Mouse (Mus musculus) heart, adult 11 months (tissue): Measurements from ENCODE around the gene Nucks1.
"Not testable (repeated sequence)": the region's sequence is repeated elsewhere in the genome, so short reads cannot be mapped to it uniquely, and the experiment has no call there.

Source experiments
- DNase-seq: peaks from one replicate; pipeline ENCODE4 v3.0.0; 2022

Gene Nucks1

DNA sequence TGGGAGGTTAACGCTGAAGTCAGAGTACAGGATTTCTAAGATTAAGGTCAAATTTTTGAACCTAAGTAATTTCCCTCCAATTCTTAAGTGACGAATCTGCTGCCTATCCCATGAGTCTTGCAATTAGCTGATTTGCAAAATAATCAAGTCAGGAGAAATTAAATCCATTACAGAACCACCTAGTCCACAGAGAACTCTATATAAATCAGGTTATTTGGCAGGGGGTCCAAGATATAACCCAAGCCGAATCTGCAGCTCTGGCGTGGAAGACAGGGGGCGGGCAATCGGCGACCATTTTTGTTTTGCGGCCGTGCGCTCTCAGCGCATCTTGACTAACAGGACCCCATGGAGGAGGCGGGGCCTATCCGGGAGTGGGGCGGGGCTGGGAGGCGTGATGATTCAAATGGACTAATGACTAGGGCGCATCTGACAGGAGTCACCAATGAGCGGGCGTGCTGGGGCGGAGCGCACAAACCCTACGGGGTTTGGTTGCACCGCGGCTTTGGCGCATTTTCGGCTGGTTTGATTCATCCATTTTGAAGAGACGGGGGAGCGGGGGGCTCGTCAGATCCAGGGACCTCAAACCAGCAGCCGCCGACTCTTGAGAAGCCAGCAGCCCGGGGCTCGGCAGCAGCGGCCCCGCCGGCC is at the start of gene Nucks1:
Gene Nucks1 (plus strand): TSS at position 534 of the 648 bp plus-strand sequence.
- peak; percentile 100 for DNase-seq

DNA sequence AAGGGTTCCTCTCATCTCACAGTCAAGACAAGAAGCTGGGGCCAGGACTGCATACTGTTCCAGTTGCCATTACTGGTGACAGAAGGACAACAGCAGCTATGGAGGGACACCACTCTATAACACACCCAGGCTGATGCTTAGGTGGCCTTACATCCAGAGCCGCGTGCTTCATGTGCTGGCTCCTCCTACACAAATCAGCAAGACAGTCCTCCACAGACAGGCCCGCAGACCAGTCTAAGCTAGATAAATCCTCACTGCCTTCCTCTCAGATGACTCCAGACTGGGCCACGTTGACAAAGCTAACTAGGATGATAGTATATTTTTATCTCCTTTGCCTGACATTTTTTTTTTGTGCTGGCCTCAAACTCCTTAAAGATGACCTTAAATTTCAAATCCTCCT is 48.5 kb upstream of the Nucks1 start:
- DNase-seq: no peak

DNA sequence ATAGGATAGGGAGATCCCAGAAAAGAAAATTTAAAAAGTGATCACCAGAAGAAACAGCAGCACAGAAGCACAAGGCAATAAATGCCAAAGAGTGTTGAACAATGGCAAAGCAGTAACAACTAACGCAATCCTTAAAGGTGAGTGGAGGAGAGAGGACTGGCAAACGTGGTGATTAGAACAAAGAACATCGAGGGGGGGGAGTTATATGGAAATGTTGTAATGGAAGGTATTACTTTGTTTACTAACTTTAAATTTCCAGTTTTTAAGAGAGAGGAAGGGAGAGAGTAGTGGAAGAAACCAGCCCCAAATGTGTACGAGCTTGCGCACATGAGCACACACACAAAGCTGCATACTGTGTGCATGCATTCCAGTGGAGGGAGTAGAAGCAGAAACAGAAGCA is 44.7 kb upstream of the Nucks1 start:
- DNase-seq: peak; percentile 80

DNA sequence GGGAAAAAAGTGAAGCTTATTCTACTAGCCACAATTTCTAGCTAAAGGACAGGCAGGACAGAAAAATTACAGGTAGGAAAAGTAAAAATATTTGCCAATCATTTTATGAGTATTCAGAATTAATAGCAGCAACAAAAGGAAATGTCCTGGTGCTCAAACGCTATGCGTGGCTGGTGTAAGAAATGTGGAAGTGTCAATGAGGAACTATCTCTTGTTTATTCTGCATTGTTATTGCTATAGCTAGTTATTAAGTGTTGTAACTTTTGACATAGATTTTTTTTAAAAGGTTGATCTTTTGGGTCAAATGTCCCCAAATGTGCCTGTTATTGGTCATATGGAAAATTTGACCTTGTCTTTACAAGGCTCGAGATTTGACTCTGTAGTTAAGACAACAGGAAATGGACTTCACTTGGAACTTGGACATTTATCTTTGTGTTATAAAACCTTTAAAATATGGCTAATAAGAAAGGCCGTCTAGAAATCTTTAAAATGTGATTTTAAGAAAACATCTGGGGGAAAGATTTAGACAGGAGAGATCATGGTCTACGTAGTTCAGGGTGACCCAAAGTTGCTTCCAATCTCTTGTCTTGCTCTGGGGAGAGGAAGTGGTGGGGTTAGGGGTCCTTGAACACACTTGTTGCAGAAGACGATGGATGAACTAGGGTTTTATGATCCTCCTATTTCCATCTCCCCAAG is 43.9 kb upstream of the Nucks1 start:
- DNase-seq: no peak

DNA sequence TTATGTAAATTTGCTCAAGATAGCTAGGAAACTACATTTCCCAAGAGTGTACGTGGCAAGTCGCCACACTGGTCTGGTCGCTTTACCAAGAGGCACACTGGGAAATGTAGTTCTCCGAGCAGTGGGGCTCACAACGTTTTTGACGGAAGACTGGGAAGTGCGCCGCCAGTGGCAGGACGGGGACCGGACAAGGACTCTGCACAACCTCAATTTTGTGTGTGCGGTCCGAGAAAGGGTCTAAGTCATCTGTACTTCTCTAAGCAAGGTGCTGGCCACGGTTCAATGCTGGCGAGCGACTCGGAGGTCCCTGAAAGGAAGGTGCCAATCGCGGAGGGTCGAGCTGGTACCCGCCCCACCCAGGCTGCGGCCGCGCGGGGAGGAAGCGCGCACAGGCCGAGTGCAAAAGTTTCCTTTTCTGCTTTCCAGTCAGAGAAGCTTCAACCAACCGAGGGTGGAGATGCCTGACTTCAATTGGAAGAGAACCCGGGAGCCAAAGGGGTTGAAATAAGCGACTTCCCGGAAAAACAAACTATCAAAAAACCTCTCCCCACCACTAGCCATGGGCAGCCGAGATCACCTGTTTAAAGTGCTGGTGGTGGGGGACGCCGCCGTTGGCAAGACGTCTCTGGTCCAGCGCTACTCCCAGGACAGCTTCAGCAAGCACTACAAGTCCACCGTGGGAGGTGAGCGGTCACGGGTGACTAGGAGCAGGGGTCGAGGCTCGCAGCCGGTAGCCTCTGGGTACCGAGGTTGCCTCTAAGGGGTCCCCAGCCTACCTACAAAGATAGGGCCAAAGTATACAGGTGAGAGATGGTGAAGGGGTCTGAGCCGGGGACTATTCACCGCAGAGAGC is 43.0 kb upstream of the Nucks1 start, which contains the start of gene Rab29:
Gene Rab29 (plus strand): TSS at position 132 of the 853 bp plus-strand sequence.
- DNase-seq: peak; percentile 99

DNA sequence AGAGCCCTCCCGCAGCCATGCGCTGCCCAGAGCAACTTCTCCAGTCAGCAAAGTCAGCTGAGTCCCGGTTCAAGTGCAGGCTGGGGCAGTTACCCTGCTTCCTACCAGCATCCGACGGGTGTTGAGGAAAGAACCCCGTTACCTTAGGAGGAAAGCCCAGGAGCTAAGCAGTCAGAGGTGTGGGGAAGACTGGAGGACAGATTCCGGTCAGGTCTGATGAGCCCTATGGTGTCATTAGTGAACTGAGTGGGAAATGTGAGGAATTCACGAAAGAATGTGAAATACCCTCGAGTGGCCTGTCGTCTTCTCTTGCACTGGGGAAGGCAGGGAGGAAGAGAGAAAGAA is 42.4 kb upstream of the Nucks1 start:
- DNase-seq: no peak

DNA sequence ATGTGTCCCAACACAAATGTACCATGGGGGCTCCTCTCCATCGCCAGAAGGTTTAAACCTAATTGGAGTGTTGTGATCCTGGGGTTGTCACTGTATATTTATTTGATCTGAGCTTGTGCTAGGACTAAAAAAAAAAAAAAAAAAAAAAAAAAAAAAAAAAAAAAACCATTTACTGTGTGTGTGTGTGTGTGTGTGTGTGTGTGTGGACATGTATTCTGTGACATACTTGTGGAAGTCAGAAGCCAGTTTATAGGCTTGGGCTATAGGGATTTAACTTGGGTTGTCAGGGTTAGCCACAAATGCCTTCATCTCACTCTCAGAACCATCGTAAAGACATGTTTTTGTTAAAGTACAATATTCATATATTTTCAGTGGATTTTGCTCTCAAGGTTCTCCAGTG is 40.8 kb upstream of the Nucks1 start:
- DNase-seq: no peak

DNA sequence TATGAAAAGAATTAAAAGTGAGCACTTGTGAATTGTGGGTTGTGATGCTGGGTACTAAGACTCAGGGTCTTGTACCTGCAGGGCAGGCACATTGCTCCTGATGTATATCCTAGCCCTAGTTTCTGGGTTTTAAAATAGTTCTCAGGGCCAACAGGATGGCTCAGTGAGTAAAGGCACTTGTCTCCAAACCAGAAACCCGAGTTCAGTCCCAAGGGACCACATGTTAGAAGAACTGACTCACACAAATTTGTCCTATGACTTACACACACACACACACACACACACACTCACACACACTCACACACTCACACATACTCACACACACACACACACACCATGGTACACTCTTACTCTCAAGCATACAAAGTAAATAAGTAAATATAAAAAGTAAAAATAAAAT is 37.5 kb upstream of the Nucks1 start:
- peak; percentile 30 for DNase-seq

DNA sequence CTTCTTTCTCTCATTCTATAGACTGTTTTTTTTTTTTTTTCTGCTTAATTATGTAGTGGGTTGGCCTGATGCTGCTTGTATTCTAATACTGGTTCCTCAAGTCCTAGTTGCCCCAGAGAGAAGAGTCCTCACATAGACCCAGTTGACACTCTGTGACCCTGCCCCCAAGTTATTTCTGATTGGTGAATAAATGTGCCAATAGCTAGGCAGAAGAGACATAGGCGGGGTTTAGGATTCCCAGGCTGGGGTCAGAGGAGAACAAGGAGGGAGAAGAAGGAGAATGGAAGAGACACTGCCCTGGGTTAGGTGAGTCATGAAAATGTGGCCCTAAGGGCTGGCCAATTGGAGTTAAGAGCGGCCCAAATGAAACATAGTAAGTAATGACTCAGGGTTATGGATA is 30.5 kb upstream of the Nucks1 start:
- DNase-seq: peak; percentile 10

DNA sequence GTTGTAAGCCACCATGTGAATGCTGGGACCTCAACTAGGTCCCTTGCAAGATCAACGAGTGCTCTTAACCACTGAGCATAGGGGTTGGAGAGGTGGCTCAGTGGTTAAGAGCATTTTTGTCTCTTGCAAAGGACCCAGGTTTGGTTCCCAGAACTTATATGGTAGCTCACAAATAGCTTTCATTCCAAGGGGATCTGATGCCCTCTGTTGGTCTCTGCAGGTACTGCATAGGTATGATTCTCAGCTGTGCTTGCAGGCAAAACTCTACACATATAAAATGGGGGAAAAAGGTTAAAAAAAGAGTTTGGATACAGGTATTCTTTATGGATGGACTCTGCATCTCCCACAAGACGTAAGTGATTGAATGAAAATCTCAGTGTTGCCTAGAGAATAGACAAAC is 27.5 kb upstream of the Nucks1 start:
- DNase-seq: peak; percentile 10

DNA sequence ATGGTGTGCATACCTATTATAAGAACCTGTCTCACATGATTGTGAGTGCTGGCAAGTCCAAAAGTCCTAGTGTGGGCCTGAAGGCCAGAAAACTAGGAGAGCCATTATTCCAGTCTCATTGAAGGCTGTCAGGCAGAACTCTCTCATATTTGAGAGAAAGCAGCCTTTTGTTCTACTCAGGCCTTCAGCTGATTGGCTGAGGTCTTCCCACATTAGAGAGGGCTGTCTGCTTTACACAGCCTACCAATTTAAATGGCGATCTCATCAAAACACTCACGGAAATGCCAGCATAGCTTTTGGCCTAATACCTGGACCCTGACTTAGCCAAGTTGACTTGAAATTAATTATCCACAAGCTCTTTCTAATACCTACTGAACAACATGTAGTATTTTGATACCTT is 24.2 kb upstream of the Nucks1 start:
- DNase-seq: peak; percentile 23

DNA sequence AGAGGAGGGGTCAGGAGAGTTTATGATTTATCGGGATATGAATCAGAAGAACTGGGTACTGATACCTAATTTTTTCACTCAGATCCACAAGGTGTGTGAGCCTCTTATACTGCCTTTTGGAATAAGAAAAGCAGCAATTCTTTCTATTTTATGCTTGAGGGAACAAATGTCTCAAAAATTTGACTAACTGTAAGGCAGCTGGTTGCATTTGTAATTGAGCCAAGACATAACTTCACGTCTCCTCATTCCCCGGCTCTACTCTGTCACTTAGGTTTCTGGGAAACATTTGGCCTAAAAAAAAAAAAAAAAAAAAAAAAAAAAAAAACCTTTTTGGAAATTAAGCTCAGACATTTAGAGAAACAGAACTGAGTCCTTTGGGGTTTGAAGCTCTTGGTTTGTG is 23.7 kb upstream of the Nucks1 start:
- peak; percentile 4 for DNase-seq

DNA sequence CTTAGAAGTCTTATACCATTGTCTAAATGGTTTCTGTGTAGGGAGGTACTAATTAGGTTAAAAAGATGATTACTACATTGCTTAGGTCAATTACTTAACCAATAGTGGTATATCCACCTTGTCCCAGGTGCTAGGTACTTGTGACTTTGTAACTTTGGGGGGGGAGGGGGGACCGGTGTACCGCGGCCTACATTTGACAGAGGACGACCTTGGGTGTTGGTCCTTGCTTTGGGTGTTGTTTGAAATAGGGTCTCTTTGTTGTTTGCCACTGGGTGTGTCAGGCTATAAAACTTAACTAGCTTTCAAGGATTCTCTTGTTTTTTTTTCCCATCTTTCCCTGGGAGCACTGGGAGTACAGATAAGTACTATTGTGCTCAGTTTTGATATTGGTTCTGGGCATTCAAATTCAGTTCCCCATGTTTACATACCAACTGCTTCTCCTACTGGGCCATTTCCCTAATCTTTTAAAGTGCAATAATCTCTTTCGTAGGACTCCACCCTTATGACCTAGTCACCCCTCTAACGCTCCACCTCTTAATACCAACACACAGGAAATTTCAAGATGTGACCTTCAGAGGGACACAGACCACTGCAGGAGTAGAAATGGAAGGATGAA is 20.2 kb upstream of the Nucks1 start:
- peak; percentile 1 for DNase-seq

DNA sequence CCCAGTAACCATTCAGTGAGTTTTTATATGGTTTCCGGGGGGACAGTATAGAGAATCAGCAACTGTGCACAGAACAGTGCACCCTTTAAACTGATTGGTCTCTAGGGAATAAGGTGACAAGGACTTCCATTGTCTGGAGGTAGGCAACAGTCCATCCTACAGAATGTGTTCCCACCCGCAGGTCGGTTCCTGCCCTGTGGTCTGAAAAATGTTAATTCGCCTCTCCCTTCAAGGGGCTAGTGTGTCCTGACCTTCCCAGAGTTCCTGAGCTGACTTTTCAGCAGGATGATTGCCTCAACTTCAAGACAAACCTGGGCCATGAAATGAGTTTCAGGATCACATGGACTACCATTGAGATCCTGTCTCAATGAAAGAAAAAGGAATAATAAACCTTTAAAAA is 18.9 kb upstream of the Nucks1 start:
- DNase-seq: no peak

DNA sequence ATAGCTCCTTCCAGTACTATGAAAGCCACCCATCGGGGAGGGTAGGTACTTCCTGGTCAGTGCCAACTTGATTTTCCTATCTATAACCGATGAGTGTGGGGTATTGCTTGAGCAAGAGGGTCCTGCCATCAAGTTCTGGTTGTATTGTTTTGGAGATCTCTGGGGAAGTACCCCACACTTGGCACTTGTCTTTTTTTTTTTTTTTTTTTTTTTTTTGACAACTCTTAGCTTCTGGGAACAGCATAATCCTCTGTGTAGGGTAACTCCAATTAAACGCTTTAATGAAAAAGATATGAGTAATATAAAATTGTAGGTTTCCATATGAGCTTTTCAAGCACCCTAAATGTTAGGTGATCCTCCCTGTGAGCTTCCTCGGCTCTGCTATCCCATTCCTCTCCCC is 7.7 kb upstream of the Nucks1 start:
- DNase-seq: no peak

DNA sequence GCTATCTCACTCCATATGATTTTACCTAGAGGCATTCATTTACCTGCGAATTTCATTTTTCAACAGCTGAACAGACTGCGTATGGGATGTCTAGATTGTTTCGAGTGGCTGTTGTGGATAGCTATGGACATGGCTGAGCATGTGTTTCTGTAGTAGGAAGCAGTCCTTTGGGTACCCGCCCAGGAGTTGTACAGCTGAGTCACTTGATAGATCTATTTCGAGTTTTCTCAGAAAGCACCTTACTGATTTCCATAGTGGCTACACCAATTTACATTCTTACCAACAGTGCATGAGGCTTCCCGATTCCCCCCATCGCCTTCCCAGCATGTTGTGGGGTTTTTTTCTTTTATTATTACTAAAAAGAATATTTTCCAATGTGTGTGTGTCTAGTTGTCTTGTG is 7.1 kb upstream of the Nucks1 start:
- no peak for DNase-seq

DNA sequence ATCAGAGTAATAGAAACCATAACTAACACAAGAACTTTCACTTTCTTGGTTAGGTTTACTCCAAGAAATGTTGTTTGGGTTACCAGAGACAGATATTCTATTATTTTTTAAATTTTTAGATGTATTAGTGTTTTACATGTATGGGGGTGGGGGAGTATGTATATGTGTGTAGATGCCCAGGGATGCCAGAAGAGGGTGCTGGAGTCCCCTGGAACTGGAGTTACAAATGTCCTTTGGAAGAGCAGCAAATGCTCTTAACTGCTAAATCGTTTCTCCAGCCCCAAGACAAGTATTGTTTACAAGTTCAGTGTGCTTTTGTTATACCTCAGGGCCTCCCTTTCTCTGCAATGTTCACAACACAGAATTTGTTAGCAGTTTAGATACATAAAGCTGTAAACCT is 4.8 kb upstream of the Nucks1 start:
- DNase-seq: no peak

DNA sequence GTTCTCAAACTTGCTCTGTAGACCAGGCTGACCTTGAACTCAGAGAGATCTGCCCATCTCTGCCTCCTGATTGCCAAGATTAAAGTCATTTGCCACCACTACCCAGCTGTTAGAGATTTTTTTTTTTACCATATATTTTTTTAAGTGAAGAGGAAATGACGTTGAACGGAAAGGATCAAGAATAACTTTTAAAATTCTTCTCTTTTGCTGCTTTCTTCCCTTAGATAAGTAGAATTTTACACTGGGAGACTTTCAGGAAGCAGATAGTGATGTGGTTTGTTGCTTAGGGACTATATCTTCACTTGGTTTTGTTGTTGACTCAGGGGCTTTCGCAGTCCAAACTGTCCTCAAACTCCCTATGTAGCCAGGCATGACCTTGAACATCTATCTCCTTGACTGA is 1.9 kb upstream of the Nucks1 start:
- no peak for DNase-seq

DNA sequence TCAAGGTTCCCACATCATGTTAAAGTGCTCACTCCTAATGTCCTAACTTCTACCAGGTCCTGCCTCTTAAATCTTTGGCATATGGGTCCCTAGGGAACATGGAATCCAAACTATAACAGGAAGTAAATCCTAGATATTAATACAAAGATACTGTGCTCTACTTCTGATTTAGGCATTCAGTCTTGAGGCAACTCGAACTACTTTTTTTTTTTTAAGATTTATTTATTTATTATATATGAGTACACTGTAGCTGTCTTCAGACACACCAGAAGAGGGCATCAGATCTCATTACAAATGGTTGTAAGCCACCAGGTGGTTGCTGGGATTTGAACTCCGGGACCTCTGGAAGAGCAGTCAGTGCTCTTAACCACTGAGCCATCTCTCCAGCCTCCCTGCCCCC is 1.1 kb upstream of the Nucks1 start:
- DNase-seq: not testable (repeated sequence)

DNA sequence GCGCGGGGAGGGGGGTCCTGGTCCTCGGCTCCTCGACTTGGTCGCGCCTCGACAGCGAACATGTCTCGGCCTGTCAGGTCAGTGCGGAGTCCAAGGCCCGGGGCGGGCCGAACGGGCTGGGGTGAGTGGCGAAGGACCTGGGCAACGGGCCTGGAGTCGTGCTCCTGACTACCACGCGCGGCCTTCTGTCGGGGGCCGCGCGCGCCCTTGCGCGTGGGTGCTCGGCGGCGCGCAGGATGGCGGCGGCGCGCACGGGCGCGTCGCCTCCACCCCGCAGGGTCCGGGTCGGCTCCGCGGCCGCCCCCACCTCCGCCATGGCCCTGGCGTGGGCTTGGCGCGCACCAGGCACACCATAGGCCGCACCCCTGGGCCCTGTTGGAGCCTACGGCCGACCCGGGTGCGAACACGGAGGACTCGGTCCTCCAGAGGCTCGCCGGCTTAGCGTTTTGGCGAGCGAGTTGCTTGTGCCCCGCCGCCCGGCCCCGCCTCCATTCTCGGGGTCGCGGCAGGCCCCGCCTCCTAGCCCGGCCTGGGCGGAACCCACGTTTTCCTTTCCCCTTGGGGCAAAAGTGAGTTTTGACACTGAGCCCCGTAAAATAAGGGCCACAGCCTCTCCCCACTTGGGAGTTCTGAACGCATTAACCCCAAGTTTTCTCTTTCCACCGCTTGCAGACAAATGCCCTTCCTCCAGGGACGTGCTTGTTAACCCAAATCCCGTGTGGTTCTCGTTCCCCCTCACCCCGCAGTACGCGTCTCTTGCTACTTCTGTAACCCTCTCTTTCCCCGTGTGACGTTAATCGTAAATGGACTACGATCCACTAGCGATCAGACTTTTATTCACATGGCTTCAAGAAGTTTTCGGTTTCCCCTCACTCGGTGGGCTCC is 582 bp downstream of the Nucks1 start:
- DNase-seq: peak; percentile 98

DNA sequence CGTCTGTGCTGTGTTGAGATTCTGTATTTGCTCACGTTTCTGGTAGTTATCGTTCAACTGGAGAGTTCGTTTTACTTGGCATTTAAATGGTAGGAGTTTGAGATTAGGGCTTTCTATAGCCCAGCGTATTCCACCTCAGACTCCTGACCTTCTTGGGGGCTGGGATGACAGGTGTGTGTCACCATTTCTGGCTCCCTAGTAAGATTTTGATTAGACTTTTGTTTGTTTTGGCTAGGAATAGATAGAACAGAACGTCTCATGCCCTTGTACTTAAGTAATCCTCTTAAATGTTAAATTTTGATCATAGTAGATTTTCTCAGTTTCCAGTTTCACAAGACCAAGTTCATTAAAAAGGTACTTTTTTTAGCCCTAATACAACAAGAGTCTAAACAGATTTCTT is 7.3 kb downstream of the Nucks1 start:
- no peak for DNase-seq

DNA sequence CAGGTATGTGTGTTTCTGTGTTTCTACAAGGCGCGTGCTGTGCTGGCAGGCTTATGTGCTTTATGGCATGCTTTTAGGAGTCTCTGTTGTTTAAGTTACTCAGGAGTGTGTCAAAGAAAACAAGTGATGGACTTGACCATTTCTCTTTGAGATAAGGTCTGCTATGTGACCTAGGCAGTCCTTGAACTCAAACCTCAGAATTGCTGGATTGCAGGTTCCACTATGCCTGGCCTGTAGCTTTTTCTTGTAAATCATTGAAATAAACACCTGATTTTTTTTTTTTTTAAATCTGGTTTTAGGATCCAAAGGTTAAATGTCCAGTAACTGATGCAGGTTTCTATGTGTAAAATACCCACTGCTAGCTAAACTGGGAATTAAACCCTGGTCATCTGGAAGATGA is 8.7 kb downstream of the Nucks1 start:
- DNase-seq: no peak

DNA sequence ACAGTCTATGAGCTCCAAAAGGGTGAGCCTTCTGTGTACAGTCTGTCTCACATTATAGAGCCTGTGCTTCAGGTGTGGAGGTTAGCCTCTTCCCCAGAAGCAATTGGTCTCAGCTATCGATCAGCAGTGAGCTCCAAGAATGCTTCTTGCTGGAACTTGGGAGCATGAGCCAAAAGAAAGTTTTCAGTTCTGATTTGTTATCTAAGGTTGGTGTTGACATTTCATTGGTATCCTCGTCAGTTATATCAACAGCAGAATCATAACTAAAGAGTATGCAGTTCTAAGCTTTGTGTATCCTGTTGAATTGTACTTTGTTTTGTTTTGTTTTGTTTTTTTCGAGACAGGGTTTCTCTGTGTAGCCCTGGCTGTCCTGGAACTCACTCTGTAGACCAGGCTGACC is 11.8 kb downstream of the Nucks1 start:
- DNase-seq: no peak
